Comparison of ENCODE assay signal across 10 mouse cellular contexts in genomic region chr3:93031450-93031849, GRCm38 (mm10). TPM values are rescaled to one million over a fixed set of nuclear protein-coding genes. Genes with fewer than 3 reads are reported as not detected.
A peak's percentile ranks its signal among the peaks of the same experiment; 100 is the strongest.
DNase-seq lines count a peak whose midpoint lies in the region; ATAC-seq lines count a peak whose summit lies in the region.
"Had no signal": no experiment of that assay in that cellular context is flagged by ENCODE, and none has a peak within 500 bp of the region (broad histone marks: within the 10 kb centered on the region; RNA-seq: fewer than 3 reads in every experiment).

No protein-coding gene starts in this region.

- H3K9ac ChIP-seq in neural tube, embryonic 11.5 days (ENCODE audit: low read length): no peak overlapping the region
- H3K9ac ChIP-seq in hindbrain, embryonic 12.5 days: no peak overlapping the region
- H3K9ac ChIP-seq: embryonic facial prominence, embryonic 15.5 days had no signal

- H3K27ac ChIP-seq in neural tube, embryonic 11.5 days (ENCODE audit: low read depth, low read length): no peak overlapping the region
- H3K27ac ChIP-seq in hindbrain, embryonic 12.5 days: no peak overlapping the region
- H3K27ac ChIP-seq: embryonic facial prominence, embryonic 15.5 days had no signal

- no peaks in the 10 kb centered on the region for H3K27me3 ChIP-seq in neural tube, embryonic 11.5 days (ENCODE audit: control insufficient read depth, insufficient read depth, low read length)
- H3K27me3 ChIP-seq in hindbrain, embryonic 12.5 days: no peaks in the 10 kb centered on the region
- H3K27me3 ChIP-seq: embryonic facial prominence, embryonic 15.5 days had no signal

- H3K36me3 ChIP-seq in neural tube, embryonic 11.5 days (ENCODE audit: control insufficient read depth, insufficient read depth, low read length): no peaks in the 10 kb centered on the region
- no peaks in the 10 kb centered on the region for H3K36me3 ChIP-seq in hindbrain, embryonic 12.5 days
- H3K36me3 ChIP-seq: embryonic facial prominence, embryonic 15.5 days had no signal

- no peak overlapping the region for H3K4me2 ChIP-seq in neural tube, embryonic 11.5 days (ENCODE audit: low read depth)
- H3K4me2 ChIP-seq in hindbrain, embryonic 12.5 days (replicated peaks): no peak overlapping the region
- H3K4me2 ChIP-seq: embryonic facial prominence, embryonic 15.5 days had no signal

- H3K9me3 ChIP-seq in neural tube, embryonic 11.5 days (ENCODE audit: control insufficient read depth, low read length): no peaks in the 10 kb centered on the region
- H3K9me3 ChIP-seq in hindbrain, embryonic 12.5 days (replicated peaks): no peaks in the 10 kb centered on the region
- H3K9me3 ChIP-seq: embryonic facial prominence, embryonic 15.5 days had no signal

- no peak overlapping the region for H3K4me3 ChIP-seq in neural tube, embryonic 11.5 days (ENCODE audit: low read depth, low read length)
- no peak overlapping the region for H3K4me3 ChIP-seq in hindbrain, embryonic 12.5 days
- H3K4me3 ChIP-seq: embryonic facial prominence, embryonic 15.5 days had no signal

- 59% methylated on average over 5 of the region's 5 CpGs for whole genome bisulfite sequencing in neural tube, embryonic 11.5 days
- WGBS in hindbrain, embryonic 12.5 days: 58% methylated on average over 5 of the region's 5 CpGs

- DNase-seq in neural tube, embryonic 11.5 days (ENCODE audit: low spot score): peak; percentile 31
- DNase-seq in neural tube, embryonic 10.5 days (ENCODE audit: extremely low spot score, low spot score): no peak
- DNase-seq in cerebellum, adult 9-10 months: peak; percentile 14
- DNase-seq in left cerebral cortex, postnatal 14 days (ENCODE audit: low spot score in 2 of 2): peak; percentile 71
- DNase-seq in retina, embryonic 14.5 days (ENCODE audit: low spot score): peak; percentile 86
- DNase-seq in spleen, postnatal 10 days (ENCODE audit: low spot score in 2 of 2): no peak

- peak; percentile 81 for ATAC-seq in neural tube, embryonic 11.5 days (ENCODE audit: insufficient read depth, low FRiP score, low TSS enrichment)
- peak; percentile 81 for ATAC-seq in hindbrain, embryonic 12.5 days (ENCODE audit: low FRiP score)
- ATAC-seq in activated CD4-positive, CD25-positive, alpha-beta regulatory T cell, adult 4 months: no peak

- intact Hi-C loops in left cerebral cortex, postnatal 14 days (cut with DNase I): loop anchor here (2.0 kb wide), 1 partner anchor 125 kb away; no protein-coding TSS in a partner anchor

- no peaks in the 10 kb centered on the region for H3K4me1 ChIP-seq in neural tube, embryonic 11.5 days (ENCODE audit: control insufficient read depth, insufficient read depth, low read length)
- H3K4me1 ChIP-seq in hindbrain, embryonic 12.5 days: no peaks in the 10 kb centered on the region
- H3K4me1 ChIP-seq: embryonic facial prominence, embryonic 15.5 days had no signal

RNA-seq across cellular contexts. Expression of gene Lce1m, which starts 12.6 kb away (rescaled TPM):
- not detected in 2 replicates for polyA plus RNA-seq in neural tube, embryonic 11.5 days (2014; fragmentation: Nextera tagmentation; extraction: Ambion mirVana)
- polyA plus RNA-seq in hindbrain, embryonic 12.5 days (2016; fragmentation: Nextera tagmentation; extraction: Ambion mirVana): not detected in 2 replicates
- not detected for total RNA-seq in left cerebral cortex, postnatal 14 days (2021)
- not detected for polyA plus RNA-seq in activated CD4-positive, CD25-positive, alpha-beta regulatory T cell, adult 4 months (2017; shearing (Covaris generic))
- total RNA-seq: left cerebral cortex, postnatal 10 days had no signal

RNA-seq across cellular contexts. Expression of gene Crct1, which starts 16.0 kb away (rescaled TPM):
- 0.68 TPM in 1 of 2 replicates, not detected in the other for polyA plus RNA-seq in neural tube, embryonic 11.5 days (2014; fragmentation: Nextera tagmentation; extraction: Ambion mirVana)
- 0.41 TPM in 1 of 2 replicates, not detected in the other for polyA plus RNA-seq in hindbrain, embryonic 12.5 days (2016; fragmentation: Nextera tagmentation; extraction: Ambion mirVana)
- total RNA-seq in left cerebral cortex, postnatal 14 days (2021): not detected
- polyA plus RNA-seq in activated CD4-positive, CD25-positive, alpha-beta regulatory T cell, adult 4 months (2017; shearing (Covaris generic)): not detected
- total RNA-seq: left cerebral cortex, postnatal 10 days had no signal

RNA-seq across cellular contexts. Expression of gene Gm4858, which starts 37.2 kb away (rescaled TPM):
- not detected in 2 replicates for polyA plus RNA-seq in neural tube, embryonic 11.5 days (2014; fragmentation: Nextera tagmentation; extraction: Ambion mirVana)
- polyA plus RNA-seq in hindbrain, embryonic 12.5 days (2016; fragmentation: Nextera tagmentation; extraction: Ambion mirVana): not detected in 2 replicates
- total RNA-seq in left cerebral cortex, postnatal 14 days (2021): not detected
- polyA plus RNA-seq in activated CD4-positive, CD25-positive, alpha-beta regulatory T cell, adult 4 months (2017; shearing (Covaris generic)): not detected
- total RNA-seq: left cerebral cortex, postnatal 10 days had no signal
- polyA plus RNA-seq: embryonic facial prominence, embryonic 15.5 days had no signal

RNA-seq across cellular contexts. Expression of gene Lce3f, which starts 39.4 kb away (rescaled TPM):
- not detected in 2 replicates for polyA plus RNA-seq in neural tube, embryonic 11.5 days (2014; fragmentation: Nextera tagmentation; extraction: Ambion mirVana)
- polyA plus RNA-seq in hindbrain, embryonic 12.5 days (2016; fragmentation: Nextera tagmentation; extraction: Ambion mirVana): 0.42 TPM in 1 of 2 replicates, not detected in the other
- total RNA-seq in left cerebral cortex, postnatal 14 days (2021): not detected
- polyA plus RNA-seq in activated CD4-positive, CD25-positive, alpha-beta regulatory T cell, adult 4 months (2017; shearing (Covaris generic)): not detected
- total RNA-seq: left cerebral cortex, postnatal 10 days had no signal

Comparison
In these comparisons a context has a peak if more than half of its experiments do, and no peak if none do; other contexts are left out.
1. DNase-seq: peak in neural tube, embryonic 11.5 days (single experiment), cerebellum, adult 9-10 months (single experiment), left cerebral cortex, postnatal 14 days (2 of 2) and retina, embryonic 14.5 days (single experiment); none in neural tube, embryonic 10.5 days (single experiment) and spleen, postnatal 10 days (0 of 2).